Mouse (Mus musculus) cerebellum, postnatal 36 days (tissue): Measurements from ENCODE around the gene Lrrc8a.

Source experiments
- DNase-seq, 2 experiments: peaks; one replicate each; pipeline ENCODE4 v3.0.0; 2021 to 2022; ENCODE audit warnings: mixed read lengths in 2 of 2

The Lrrc8a gene

DNA sequence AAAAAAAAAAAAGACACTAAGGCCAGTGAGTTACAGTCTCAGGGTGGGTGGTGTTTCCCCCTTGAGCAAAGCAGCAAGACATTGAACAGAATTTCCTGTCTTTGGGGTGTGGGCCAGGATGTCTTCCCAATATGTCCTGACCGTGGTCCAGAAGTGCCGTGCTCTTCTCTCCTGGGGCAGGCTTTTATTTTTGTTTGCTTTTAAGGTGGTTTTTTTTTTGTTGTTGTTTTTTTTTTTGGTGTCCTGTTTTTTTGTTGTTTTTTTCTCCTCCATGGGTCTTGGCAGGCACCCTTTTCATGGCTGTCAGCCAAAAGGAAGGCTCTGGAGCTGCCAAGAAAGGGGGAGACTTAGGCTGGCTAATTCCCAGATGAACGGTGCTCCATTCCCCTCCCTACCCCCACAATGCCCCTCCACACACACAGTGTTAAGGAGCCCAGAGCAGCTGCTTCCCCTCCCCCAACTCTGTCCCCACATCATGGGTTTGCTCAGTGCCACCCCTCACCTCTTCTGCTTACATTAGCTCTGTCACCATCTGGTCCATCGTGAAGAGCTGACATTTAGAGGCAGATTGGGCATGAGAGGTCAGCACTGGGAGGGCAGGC, 25.4 kb downstream of the Lrrc8a start:
- DNase-seq, result peak; percentile 77 to 83

GRCm38 (mm10) chr2:30263811-30264210, 26.3 kb downstream of the Lrrc8a start:
- DNase-seq, result no peak

- DNase-seq, result no peak
Measured at GRCm38 (mm10) chr2:30264671-30265519, 27.4 kb downstream of the Lrrc8a start.

GRCm38 (mm10) chr2:30265767-30266253, 28.3 kb downstream of the Lrrc8a start, which contains the start of gene Phyhd1:
Gene Phyhd1, plus strand, starts transcription at chr2:30266203.
- peak; percentile 53 to 69 for DNase-seq

- peak in 1 of 2 experiments; percentile 45 for DNase-seq
Measured at GRCm38 (mm10) chr2:30266392-30266941, 29.0 kb downstream of the Lrrc8a start.

- no peak for DNase-seq
Measured at GRCm38 (mm10) chr2:30267466-30267865, 30.0 kb downstream of the Lrrc8a start.

GRCm38 (mm10) chr2:30268371-30268770, 30.9 kb downstream of the Lrrc8a start:
- DNase-seq, result no peak

DNA sequence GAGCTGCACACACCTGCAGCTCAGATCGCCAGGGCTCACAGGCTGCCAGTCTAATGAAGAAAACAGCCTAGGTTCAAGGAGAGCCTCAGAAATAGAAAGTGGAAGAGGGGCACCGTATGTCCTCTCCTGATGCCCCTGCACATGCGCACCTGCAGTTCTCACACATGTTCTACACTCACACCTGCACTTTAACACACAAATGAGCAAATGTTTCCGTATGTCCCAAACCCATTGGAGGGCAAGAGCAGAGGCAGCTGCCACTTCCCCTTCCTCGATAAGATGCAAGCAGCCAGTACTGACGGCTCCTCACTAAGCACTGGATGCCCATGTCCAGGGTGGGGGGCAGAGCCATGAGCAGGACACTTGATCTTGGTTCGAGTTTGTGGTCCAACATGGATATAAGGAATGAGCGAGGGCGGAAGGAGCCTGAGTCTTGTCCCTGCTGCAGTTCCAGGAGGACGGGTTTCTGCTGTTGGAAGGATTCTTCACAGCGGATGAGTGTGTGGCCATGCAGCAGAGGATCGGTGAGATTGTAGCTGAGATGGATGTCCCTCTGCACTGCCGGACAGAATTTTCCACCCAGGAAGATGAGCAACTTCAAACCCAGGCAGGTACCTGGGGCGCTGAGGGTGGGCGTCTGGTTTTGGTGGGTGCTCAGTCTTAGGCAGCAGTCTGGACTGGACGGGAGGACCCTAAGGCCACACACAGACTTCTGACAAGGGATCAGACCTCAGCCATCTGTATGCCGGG, 31.9 kb downstream of the Lrrc8a start:
- DNase-seq, result no peak

DNA sequence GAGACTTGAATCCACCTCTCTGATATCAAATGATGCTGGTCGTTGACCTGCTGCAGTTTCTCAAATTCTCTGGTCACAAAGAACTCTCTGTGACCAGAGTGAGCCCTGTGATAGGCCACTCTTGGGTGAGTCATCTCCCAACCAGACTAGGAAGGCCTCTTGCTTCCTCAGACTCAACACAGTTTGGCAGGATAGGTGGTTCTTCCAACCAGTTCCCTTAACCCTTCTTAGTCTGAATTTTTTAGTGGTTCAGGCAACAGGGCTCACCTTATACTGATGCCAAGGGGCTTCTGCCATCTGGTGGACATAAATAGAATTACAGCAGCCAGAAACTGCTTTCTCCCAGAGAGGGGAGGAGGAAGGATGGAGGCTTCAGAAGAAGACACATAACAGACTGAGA, 32.6 kb downstream of the Lrrc8a start:
- DNase-seq, result peak; percentile 68 to 80

GRCm38 (mm10) chr2:30280743-30281142, 43.2 kb downstream of the Lrrc8a start, which contains the start of gene Gm28038:
Gene Gm28038, plus strand, starts transcription at chr2:30281043.
- DNase-seq, result no peak

GRCm38 (mm10) chr2:30281651-30282050, 44.1 kb downstream of the Lrrc8a start:
- no peak for DNase-seq

GRCm38 (mm10) chr2:30283193-30283592, 45.7 kb downstream of the Lrrc8a start:
- DNase-seq, result no peak

DNA sequence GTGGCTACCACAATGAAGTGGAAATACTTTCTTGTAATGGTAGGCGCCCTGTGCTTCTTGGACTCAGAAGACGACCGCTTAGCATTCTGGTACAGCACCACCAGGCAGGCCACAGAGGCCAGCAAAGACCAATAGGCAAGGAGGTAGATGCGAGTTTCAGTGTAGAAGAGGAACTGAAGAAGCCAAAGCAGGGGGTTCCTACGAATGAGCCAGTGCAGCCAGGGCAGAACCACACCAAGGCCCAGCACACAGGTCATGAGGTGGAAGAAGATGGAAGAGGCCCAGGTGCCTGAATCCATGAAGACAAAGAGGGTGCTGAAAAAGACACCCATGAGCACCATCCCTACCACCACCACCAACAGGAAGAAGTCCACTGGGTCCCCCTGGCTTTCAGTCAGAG, 47.5 kb downstream of the Lrrc8a start:
- DNase-seq, result no peak

DNA sequence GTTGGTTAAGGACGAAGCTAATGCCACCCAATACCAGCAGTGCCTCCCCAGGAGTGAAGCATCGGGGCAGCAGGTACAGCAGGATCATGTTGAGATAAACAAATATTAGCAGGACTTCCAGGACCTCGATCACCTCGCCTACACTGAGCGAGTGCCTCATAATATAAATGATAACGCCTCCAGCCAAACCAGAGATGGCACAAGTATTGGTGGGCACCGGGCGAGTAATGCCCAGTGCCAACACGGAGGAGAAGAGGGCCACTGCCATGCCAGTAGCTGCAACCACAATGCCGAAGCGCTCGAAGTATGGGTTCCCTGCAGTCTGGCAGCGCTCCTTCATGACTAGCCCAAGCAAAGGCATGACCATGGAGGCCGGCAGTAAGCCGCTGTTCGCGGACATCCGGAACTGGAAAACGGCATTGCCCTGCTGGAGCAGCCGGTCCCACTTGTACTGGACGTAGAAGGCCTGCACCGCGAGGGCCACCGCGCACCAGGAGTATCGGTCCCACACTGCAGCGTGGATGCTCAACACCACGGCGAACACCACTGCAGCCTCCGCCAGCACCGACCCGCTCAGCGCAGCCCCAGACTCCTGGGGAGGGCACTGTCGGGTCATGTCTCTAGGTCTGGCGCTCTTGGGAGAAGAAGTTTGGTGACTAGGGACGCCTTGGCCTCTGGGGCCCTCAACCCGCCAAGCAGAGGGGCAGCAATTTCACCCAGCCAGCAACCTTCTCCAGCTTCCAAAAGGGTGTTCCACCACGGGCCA, 48.1 kb downstream of the Lrrc8a start:
- DNase-seq, result no peak

DNA sequence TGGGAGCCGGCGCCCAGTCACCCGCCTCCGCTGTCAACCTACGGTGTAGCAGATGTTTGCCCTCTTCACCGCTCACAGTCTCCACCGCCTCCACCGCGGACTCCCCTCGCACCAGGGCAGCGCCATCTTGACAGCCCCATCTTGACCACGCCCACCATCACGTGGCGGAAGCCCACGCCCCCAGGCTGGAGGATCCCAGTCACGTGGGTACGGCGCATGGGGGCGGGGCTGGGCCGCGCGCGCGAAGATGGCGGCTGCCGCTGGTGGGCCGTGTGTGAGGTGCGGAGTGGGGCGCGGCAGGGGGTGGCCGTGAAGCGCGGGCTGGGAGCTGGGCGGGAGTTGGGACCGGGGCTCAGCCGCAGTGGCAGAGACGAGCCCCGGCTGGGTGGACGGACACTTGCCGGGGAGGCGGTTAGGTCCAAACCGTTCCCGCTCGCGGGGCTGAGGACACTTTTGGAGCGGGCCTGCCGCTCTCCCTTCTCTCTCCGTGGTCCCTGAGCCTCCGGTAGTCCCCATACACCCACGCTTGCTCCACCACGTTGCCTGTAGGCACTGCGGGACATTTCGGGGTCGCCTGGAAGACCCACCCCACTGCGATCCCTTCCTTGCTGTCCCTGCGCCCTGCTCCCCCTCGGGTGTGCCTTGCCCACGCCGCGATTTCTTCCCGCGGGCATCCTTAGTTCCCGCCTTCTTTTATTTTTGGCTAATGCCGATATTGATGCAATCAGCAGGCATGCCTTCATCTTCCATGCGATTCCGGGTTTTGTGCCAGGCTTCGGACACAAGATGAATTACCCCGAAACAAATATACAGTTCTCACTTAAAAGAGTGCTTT, 48.9 kb downstream of the Lrrc8a start, which contains the start of the genes Dolk and Nup188:
Gene Dolk, minus strand, starts transcription at position 143 of the 835 bp plus-strand sequence.
Gene Nup188, plus strand, starts transcription at position 206 of the 835 bp plus-strand sequence.
- DNase-seq, result peak; percentile 95 to 98

DNA sequence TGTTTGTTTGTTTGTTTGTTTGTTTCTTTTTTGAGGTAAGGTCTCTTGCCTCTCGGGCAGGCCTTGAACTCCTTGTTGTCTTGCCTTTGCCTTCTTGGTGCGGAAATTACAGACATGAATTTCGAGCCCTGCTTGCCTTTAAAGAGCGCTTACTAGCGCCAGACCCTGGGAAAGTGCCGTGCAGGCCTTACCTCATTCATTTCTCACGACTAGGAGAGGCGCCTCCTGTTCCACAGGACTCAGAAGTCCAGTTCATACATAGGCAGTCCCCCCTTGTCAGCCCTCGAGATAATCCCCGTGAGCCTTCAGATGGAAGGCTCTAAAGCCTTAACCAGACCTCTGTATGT, 49.5 kb downstream of the Lrrc8a start:
- peak in 1 of 2 experiments; percentile 21 for DNase-seq

- no peak for DNase-seq
Measured at GRCm38 (mm10) chr2:30299525-30299924, 62.0 kb downstream of the Lrrc8a start.

GRCm38 (mm10) chr2:30299966-30300365, 62.5 kb downstream of the Lrrc8a start:
- DNase-seq, result no peak

- DNase-seq, result no peak
Measured at GRCm38 (mm10) chr2:30306087-30306486, 68.6 kb downstream of the Lrrc8a start.

DNA sequence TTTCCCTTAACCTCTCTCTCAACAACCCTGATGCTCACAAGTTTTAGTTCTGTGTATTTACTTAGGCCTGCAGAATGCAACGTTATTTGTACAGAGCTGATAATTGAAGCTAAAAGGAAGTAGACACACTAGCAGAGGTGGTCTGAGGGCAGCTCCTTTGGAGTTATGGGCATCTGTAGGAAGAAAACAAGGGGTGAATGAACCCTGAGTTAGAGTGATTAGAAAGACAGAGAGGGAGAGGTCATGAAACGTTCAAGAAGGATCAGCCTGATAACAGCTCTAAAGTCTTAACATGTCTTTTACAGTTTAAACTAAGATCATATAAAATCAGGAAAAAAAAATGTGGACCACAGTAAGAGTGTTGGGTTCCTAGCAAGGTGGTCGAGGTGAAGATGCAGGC, 71.8 kb downstream of the Lrrc8a start:
- DNase-seq, result no peak

DNA sequence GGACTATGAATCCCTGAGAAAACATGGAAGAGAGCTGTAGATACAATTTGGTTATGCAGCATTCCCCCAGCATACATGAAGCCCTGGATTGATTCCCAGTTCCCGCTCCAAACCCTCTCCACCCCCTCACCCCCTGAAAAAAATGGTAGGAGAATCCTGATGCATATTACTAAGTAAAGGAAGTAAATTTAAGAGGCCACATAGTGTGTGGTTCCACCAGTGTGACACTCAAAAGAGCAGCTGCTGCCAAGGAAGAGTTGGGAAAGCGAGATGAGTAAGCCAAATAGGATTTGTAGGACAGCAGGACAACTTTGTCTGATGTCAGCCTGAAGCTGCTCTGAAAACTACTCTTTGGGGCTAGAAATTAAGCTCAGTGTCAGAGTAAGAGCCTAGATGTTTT, 74.0 kb downstream of the Lrrc8a start:
- DNase-seq, result no peak
